Comparison of ENCODE assay signal across 8 mouse cellular contexts in genomic region chr16:10867904-10868440, GRCm38 (mm10). TPM values are rescaled to one million over a fixed set of nuclear protein-coding genes. Genes with fewer than 3 reads are reported as not detected.
DNase-seq lines count a peak whose midpoint lies in the region; ATAC-seq and TF ChIP-seq lines count a peak whose summit lies in the region.

No protein-coding gene starts in this region.

- H3K4me2 ChIP-seq in kidney, embryonic 16.5 days (replicated peaks; ENCODE audit: low read depth, low read length): no peak overlapping the region
- no peak overlapping the region for H3K4me2 ChIP-seq in limb, embryonic 14.5 days (replicated peaks; ENCODE audit: low read depth, low read length, severe bottlenecking)

- no peak overlapping the region for H3K9ac ChIP-seq in kidney, embryonic 16.5 days (replicated peaks; ENCODE audit: low read length)
- no peak overlapping the region for H3K9ac ChIP-seq in MEL (ENCODE audit: control insufficient read depth, low read depth, low read length, poor library complexity, severe bottlenecking)
- no peak overlapping the region for H3K9ac ChIP-seq in limb, embryonic 14.5 days (ENCODE audit: low read depth, low read length, severe bottlenecking)

- peak; percentile 88 for TF ChIP-seq CTCF in kidney, adult 2 months (conservative IDR thresholded peaks at IDR 0.05; ENCODE audit: insufficient read depth, insufficient read length, low read depth, low read length)
- peak; percentile 87 to 99 (median 93) for TF ChIP-seq CTCF in MEL (IDR thresholded peaks at IDR 0.05 in 2 of 3, conservative IDR thresholded peaks at IDR 0.05 in 1 of 3; ENCODE audit: control insufficient read depth in 1 of 3, insufficient read depth in 1 of 3, low read depth in 2 of 3, low read length in 3 of 3, poor library complexity in 1 of 3, severe bottlenecking in 1 of 3)

- peak; percentile 58 for DNase-seq in kidney, adult 2 months
- peak; percentile 48 for DNase-seq in MEL (ENCODE audit: low read depth, low spot score)
- peak; percentile 74 for DNase-seq in cerebellum, adult 8-10 months
- peak; percentile 58 to 76 for DNase-seq in heart, postnatal 10 days
- DNase-seq in limb, embryonic 14.5 days (ENCODE audit: low spot score): peak; percentile 42
- peak; percentile 51 to 66 for DNase-seq in right cerebral cortex, postnatal 10 days (ENCODE audit: low spot score in 2 of 2)

- no peaks in the 10 kb centered on the region for H3K9me3 ChIP-seq in kidney, embryonic 16.5 days (ENCODE audit: low read length)
- no peaks in the 10 kb centered on the region for H3K9me3 ChIP-seq in MEL (replicated peaks; ENCODE audit: insufficient read depth, low read length)
- no peaks in the 10 kb centered on the region for H3K9me3 ChIP-seq in limb, embryonic 14.5 days (ENCODE audit: control insufficient read depth, low read length)

- H3K4me3 ChIP-seq in kidney, adult 2 months (ENCODE audit: insufficient read depth, low read depth, low read length): no peak overlapping the region
- H3K4me3 ChIP-seq in kidney, embryonic 16.5 days (ENCODE audit: low read length): no peak overlapping the region
- no peak overlapping the region for H3K4me3 ChIP-seq in MEL (ENCODE audit: control insufficient read depth in 1 of 2, insufficient read depth in 1 of 2, low read depth in 2 of 2, low read length in 2 of 2)
- no peak overlapping the region for H3K4me3 ChIP-seq in limb, embryonic 14.5 days (replicated peaks; ENCODE audit: low read length)

- intact Hi-C loops in heart, postnatal 10 days (cut with DNase I): loop anchor here (1.0 to 5.0 kb wide), 2 partner anchors 81 to 298 kb away; partner anchors contain the start of genes Socs1 and Tnp2

- no peak for TF ChIP-seq POLR2A in kidney, adult 2 months (IDR thresholded peaks at IDR 0.05; ENCODE audit: low read depth, low read length)
- TF ChIP-seq POLR2A in MEL (IDR thresholded peaks at IDR 0.05; ENCODE audit: control insufficient read depth in 1 of 2, insufficient read depth in 1 of 2, low read depth in 1 of 2, low read length in 2 of 2, poor library complexity in 1 of 2): no peak
- no peak for TF ChIP-seq POLR2A in limb, embryonic 14.5 days (IDR thresholded peaks at IDR 0.05; ENCODE audit: borderline replicate concordance, extremely low read depth, insufficient read depth, insufficient read length)

- H3K27ac ChIP-seq in kidney, adult 2 months (ENCODE audit: insufficient read depth, low read depth, low read length): no peak overlapping the region
- H3K27ac ChIP-seq in kidney, embryonic 16.5 days (ENCODE audit: low read length): no peak overlapping the region
- no peak overlapping the region for H3K27ac ChIP-seq in MEL (ENCODE audit: control insufficient read depth, low read depth, low read length)
- H3K27ac ChIP-seq in limb, embryonic 14.5 days (replicated peaks; ENCODE audit: low read depth, low read length): no peak overlapping the region

- TF ChIP-seq EP300 in MEL (IDR thresholded peaks at IDR 0.05; ENCODE audit: low read depth in 1 of 2, low read length in 2 of 2): no peak

- TF ChIP-seq RAD21 in MEL (IDR thresholded peaks at IDR 0.05; ENCODE audit: low read depth, low read length): peak; percentile 73

- no peak; the same call in 1 of the 2 replicates for ATAC-seq in kidney, embryonic 16.5 days (ENCODE audit: low FRiP score, low TSS enrichment)
- ATAC-seq in limb, embryonic 14.5 days (ENCODE audit: low FRiP score, low read depth): no peak
- no peak for ATAC-seq in activated CD4-positive, CD25-positive, alpha-beta regulatory T cell, adult 4 months

- H3K4me1 ChIP-seq in kidney, adult 2 months (ENCODE audit: control insufficient read depth, insufficient read depth, low read length): no peaks in the 10 kb centered on the region
- H3K4me1 ChIP-seq in kidney, embryonic 16.5 days (ENCODE audit: insufficient read depth, low read length): no peaks in the 10 kb centered on the region
- H3K4me1 ChIP-seq in MEL (ENCODE audit: control insufficient read depth in 1 of 2, insufficient read depth in 2 of 2, low read length in 2 of 2): no peaks in the 10 kb centered on the region
- peaks cover 7% of the 10 kb centered on the region for H3K4me1 ChIP-seq in limb, embryonic 14.5 days (ENCODE audit: control insufficient read depth, insufficient read depth, low read length)

- no peaks in the 10 kb centered on the region for H3K27me3 ChIP-seq in kidney, adult 2 months (replicated peaks; ENCODE audit: control insufficient read depth, insufficient read depth, low read length)
- no peaks in the 10 kb centered on the region for H3K27me3 ChIP-seq in kidney, embryonic 16.5 days (ENCODE audit: insufficient read depth, low read length)
- no peaks in the 10 kb centered on the region for H3K27me3 ChIP-seq in MEL (ENCODE audit: control insufficient read depth in 1 of 2, insufficient read depth in 2 of 2, low read length in 2 of 2)
- H3K27me3 ChIP-seq in limb, embryonic 14.5 days (ENCODE audit: control insufficient read depth, insufficient read depth, low read length): no peaks in the 10 kb centered on the region

- no peaks in the 10 kb centered on the region for H3K36me3 ChIP-seq in kidney, adult 2 months (ENCODE audit: control insufficient read depth, insufficient read depth, low read length)
- no peaks in the 10 kb centered on the region for H3K36me3 ChIP-seq in kidney, embryonic 16.5 days (ENCODE audit: insufficient read depth, low read length)
- no peaks in the 10 kb centered on the region for H3K36me3 ChIP-seq in MEL (ENCODE audit: control insufficient read depth in 1 of 2, insufficient read depth in 2 of 2, low read length in 2 of 2)
- no peaks in the 10 kb centered on the region for H3K36me3 ChIP-seq in limb, embryonic 14.5 days (ENCODE audit: control insufficient read depth, insufficient read depth, low read length)

- WGBS in kidney, adult 2 months: 46% methylated on average over 11 of the region's 11 CpGs
- 39% methylated on average over 11 of the region's 11 CpGs for WGBS in kidney, embryonic 16.5 days
- 37% methylated on average over 11 of the region's 11 CpGs for WGBS in limb, embryonic 14.5 days

- H3K79me2 ChIP-seq in MEL (ENCODE audit: control insufficient read depth, insufficient read depth, low read length, poor library complexity): no peaks in the 10 kb centered on the region

TF ChIP-seq in MEL, 35 proteins besides CTCF, POLR2A, EP300 and RAD21:
- TF ChIP-seq RCOR1 (IDR thresholded peaks at IDR 0.05; ENCODE audit: low read depth, low read length) (no peak), CHD2 (IDR thresholded peaks at IDR 0.05; ENCODE audit: low read length) (no peak), SMC3 (IDR thresholded peaks at IDR 0.05; ENCODE audit: low read depth, low read length) (peak; percentile 85), ELF1 (IDR thresholded peaks at IDR 0.05; ENCODE audit: low read depth, low read length) (no peak), MAFK (IDR thresholded peaks at IDR 0.05; ENCODE audit: borderline replicate concordance, low read depth, low read length) (no peak), ZMIZ1 (IDR thresholded peaks at IDR 0.05; ENCODE audit: low read depth, low read length) (no peak), GABPA (IDR thresholded peaks at IDR 0.05; ENCODE audit: low read depth, low read length) (no peak), MEF2A (IDR thresholded peaks at IDR 0.05; ENCODE audit: extremely low read depth, insufficient replicate concordance, low read depth, low read length, poor library complexity, severe bottlenecking) (no peak), ZC3H11A (IDR thresholded peaks at IDR 0.05; ENCODE audit: low read depth, low read length) (peak; percentile 64), MAZ (IDR thresholded peaks at IDR 0.05; ENCODE audit: low read depth, low read length) (no peak)
TF ChIP-seq in MEL: peak in this region for 2.

RNA-seq across cellular contexts. Expression of gene Rmi2, which starts 33.1 kb away (rescaled TPM):
- 0.10 and 0.27 TPM in 2 replicates for polyA plus RNA-seq in kidney, adult 2 months (2012; rRNA removed)
- polyA plus RNA-seq in kidney, embryonic 16.5 days (2015; fragmentation: Nextera tagmentation; extraction: Ambion mirVana): 2.9 and 3.5 TPM in 2 replicates
- 2.6 and 2.8 TPM in 2 replicates for total RNA-seq in MEL (2012; rRNA removed)
- 1 to 10 TPM in 1 of 2 experiments, not detected in 1; 8.0 TPM for polyA plus RNA-seq in MEL (2012; ENCODE audit: insufficient read depth in 1 of 2, insufficient read length in 2 of 2, low read depth in 1 of 2, low replicate concordance in 2 of 2, missing spikeins in 1 of 2)
- total RNA-seq in heart, postnatal 10 days (2021): 1 to 10 TPM; 2.0 TPM
- polyA plus RNA-seq in limb, embryonic 14.5 days (2012; rRNA removed): 7.3 and 7.7 TPM in 2 replicates
- 3.2 and 3.4 TPM in 2 replicates for polyA plus RNA-seq in limb, embryonic 14.5 days (2014; fragmentation: Nextera tagmentation; extraction: Ambion mirVana)
- 1 to 10 TPM; 1.3 to 1.9 TPM for polyA plus RNA-seq in activated CD4-positive, CD25-positive, alpha-beta regulatory T cell, adult 4 months (2017; shearing (Covaris generic))

RNA-seq across cellular contexts. Expression of gene Gm11172, which starts 55.3 kb away (rescaled TPM):
- not detected in 2 replicates for polyA plus RNA-seq in kidney, adult 2 months (2012; rRNA removed)
- polyA plus RNA-seq in kidney, embryonic 16.5 days (2015; fragmentation: Nextera tagmentation; extraction: Ambion mirVana): not detected in 2 replicates
- not detected in 2 replicates for total RNA-seq in MEL (2012; rRNA removed)
- polyA plus RNA-seq in MEL (2012; ENCODE audit: insufficient read depth in 1 of 2, insufficient read length in 2 of 2, low read depth in 1 of 2, low replicate concordance in 2 of 2, missing spikeins in 1 of 2): not detected
- total RNA-seq in heart, postnatal 10 days (2021): not detected
- not detected in 2 replicates for polyA plus RNA-seq in limb, embryonic 14.5 days (2012; rRNA removed)
- polyA plus RNA-seq in limb, embryonic 14.5 days (2014; fragmentation: Nextera tagmentation; extraction: Ambion mirVana): not detected in 2 replicates
- polyA plus RNA-seq in activated CD4-positive, CD25-positive, alpha-beta regulatory T cell, adult 4 months (2017; shearing (Covaris generic)): not detected
